Mouse (Mus musculus) embryonic fibroblast, embryonic 13.5 days (primary cell): ENCODE data around the gene C2cd5. TPM values are rescaled to one million over a fixed set of nuclear protein-coding genes. Genes with fewer than 3 reads are reported as not detected.

ENCODE experiments used
- H3K27ac ChIP-seq: 2 replicates; pipeline ENCODE4 v1.5.1; 2012; ENCODE audit warnings: low read length, control low read depth, inconsistent platforms; ENCODE audit not compliant: insufficient read depth
- H3K4me1 ChIP-seq: 2 replicates; pipeline ENCODE4 v1.6.1; 2011; ENCODE audit warnings: low read length; ENCODE audit not compliant: control insufficient read depth, insufficient read depth
- H3K4me3 ChIP-seq: 2 replicates; pipeline ENCODE4 v1.5.1; 2011; ENCODE audit warnings: mild to moderate bottlenecking, control low read depth, low read length; ENCODE audit not compliant: insufficient read depth
- CTCF ChIP-seq: IDR thresholded peaks from 2 replicates; pipeline ENCODE4 v1.5.1; 2011; ENCODE audit warnings: mild to moderate bottlenecking, control low read depth, low read length, moderate library complexity, borderline replicate concordance; ENCODE audit not compliant: insufficient read depth
- POLR2A ChIP-seq: IDR thresholded peaks from 2 replicates; pipeline ENCODE4 v1.6.1; 2011; ENCODE audit warnings: low read depth, mild to moderate bottlenecking, control low read depth, low read length, moderate library complexity
- polyA plus RNA-seq: library from polyadenylated mRNA; stranded (reverse); fragments of >200 nt; gene quantifications from 2 replicates; pipeline ENCODE4 v1.2.4, GENCODE M21; 2011; ENCODE audit warnings: low read depth; ENCODE audit not compliant: missing spikeins, insufficient read length

Gene C2cd5
- polyA plus RNA-seq, 1 experiment: 13.1 TPM

- Histone ChIP-seq H3K27ac (no peak overlapping the region), H3K4me3 (no peak overlapping the region), H3K4me1 (no peaks in the 10 kb centered on the region)
- TF ChIP-seq POLR2A: no peak
- no peak for TF ChIP-seq CTCF
These were observed 101.5 kb downstream of the C2cd5 start for GRCm38 (mm10) chr6:142998221-142998999.

GRCm38 (mm10) chr6:142996887-142997286 lies 103.1 kb downstream of the C2cd5 start:
- Histone ChIP-seq H3K27ac (no peak overlapping the region), H3K4me1 (no peaks in the 10 kb centered on the region), H3K4me3 (no peak overlapping the region)
- TF ChIP-seq POLR2A (no peak), CTCF (no peak)

GRCm38 (mm10) chr6:142995567-142995966 lies 104.4 kb downstream of the C2cd5 start:
- Histone ChIP-seq H3K4me3 (no peak overlapping the region), H3K27ac (no peak overlapping the region), H3K4me1 (no peaks in the 10 kb centered on the region)
- no peak for TF ChIP-seq POLR2A
- TF ChIP-seq CTCF: no peak

- H3K4me3 ChIP-seq: no peak overlapping the region
- no peaks in the 10 kb centered on the region for H3K4me1 ChIP-seq
- H3K27ac ChIP-seq: no peak overlapping the region
- TF ChIP-seq CTCF: no peak
- TF ChIP-seq POLR2A: no peak
These were observed 105.1 kb downstream of the C2cd5 start for GRCm38 (mm10) chr6:142994821-142995220.

- no peaks in the 10 kb centered on the region for H3K4me1 ChIP-seq
- H3K4me3 ChIP-seq: no peak overlapping the region
- TF ChIP-seq CTCF: no peak
- TF ChIP-seq POLR2A: no peak
- H3K27ac ChIP-seq: no peak overlapping the region
These were observed 105.9 kb downstream of the C2cd5 start for GRCm38 (mm10) chr6:142993705-142994698.

- H3K4me1 ChIP-seq: no peaks in the 10 kb centered on the region
- H3K4me3 ChIP-seq: no peak overlapping the region
- H3K27ac ChIP-seq: no peak overlapping the region
- TF ChIP-seq CTCF (no peak), POLR2A (no peak)
These were observed 107.0 kb downstream of the C2cd5 start for GRCm38 (mm10) chr6:142992971-142993370.

- no peak for TF ChIP-seq CTCF
- H3K27ac ChIP-seq: no peak overlapping the region
- H3K4me3 ChIP-seq: no peak overlapping the region
- no peaks in the 10 kb centered on the region for H3K4me1 ChIP-seq
These were observed 107.8 kb downstream of the C2cd5 start for GRCm38 (mm10) chr6:142992099-142992498.

GRCm38 (mm10) chr6:142991391-142992059 lies 108.4 kb downstream of the C2cd5 start:
- TF ChIP-seq POLR2A (no peak), CTCF (no peak)
- no peak overlapping the region for H3K4me3 ChIP-seq

GRCm38 (mm10) chr6:142990516-142990915 lies 109.4 kb downstream of the C2cd5 start:
- H3K4me1 ChIP-seq: no peaks in the 10 kb centered on the region
- TF ChIP-seq POLR2A (no peak), CTCF (no peak)
- H3K4me3 ChIP-seq: no peak overlapping the region
- no peak overlapping the region for H3K27ac ChIP-seq

More at GRCm38 (mm10) chr6:142991391-142992059, 108.4 kb downstream of the C2cd5 start:
- H3K27ac ChIP-seq: no peak overlapping the region
- no peaks in the 10 kb centered on the region for H3K4me1 ChIP-seq

- TF ChIP-seq CTCF (no peak), POLR2A (no peak)
- Histone ChIP-seq H3K4me3 (no peak overlapping the region), H3K27ac (no peak overlapping the region), H3K4me1 (no peaks in the 10 kb centered on the region)
These were observed 110.4 kb downstream of the C2cd5 start for GRCm38 (mm10) chr6:142989495-142989894.
